Mouse (Mus musculus): ENCODE measurements around the gene Fam161a. TPM values are rescaled to one million over a fixed set of nuclear protein-coding genes. Genes with fewer than 3 reads are reported as not detected.
A peak's percentile ranks its signal among the peaks of the same experiment; 100 is the strongest.
"Not testable (repeated sequence)": the region's sequence is repeated elsewhere in the genome, so short reads cannot be mapped to it uniquely, and the experiment has no call there.

The Fam161a gene
- total RNA-seq, 2 experiments from 2014 or later = 3.1 to 4.0 TPM

GRCm38 (mm10) chr11:23047663-23048582, 40.6 kb downstream of the Fam161a start:
- no peak for DNase-seq (ENCODE audit: low spot score in 2 of 2)

GRCm38 (mm10) chr11:23049642-23050041, 42.3 kb downstream of the Fam161a start:
- DNase-seq (ENCODE audit: low spot score in 2 of 2) = no peak

DNA sequence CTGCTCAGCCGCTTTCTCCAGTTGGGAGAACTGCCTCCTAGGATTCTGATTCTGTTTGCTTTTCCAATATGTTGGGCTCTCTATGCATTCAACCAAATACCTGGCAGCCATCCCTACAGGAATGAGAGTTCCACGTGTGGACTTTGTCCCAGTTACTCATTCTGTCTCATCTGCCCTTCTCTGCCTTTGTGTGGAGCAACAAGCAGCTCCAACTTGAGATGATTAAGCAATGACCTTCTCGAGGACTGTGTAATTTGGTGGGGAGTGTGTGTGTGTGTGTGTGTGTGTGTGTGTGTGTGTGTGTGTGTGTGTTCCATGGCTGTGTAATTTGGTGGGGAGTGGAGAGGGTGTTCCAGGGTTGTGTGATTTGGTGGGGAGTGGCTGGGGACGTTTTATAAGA, 45.0 kb downstream of the Fam161a start:
- DNase-seq (ENCODE audit: low spot score in 2 of 2) = no peak

DNA sequence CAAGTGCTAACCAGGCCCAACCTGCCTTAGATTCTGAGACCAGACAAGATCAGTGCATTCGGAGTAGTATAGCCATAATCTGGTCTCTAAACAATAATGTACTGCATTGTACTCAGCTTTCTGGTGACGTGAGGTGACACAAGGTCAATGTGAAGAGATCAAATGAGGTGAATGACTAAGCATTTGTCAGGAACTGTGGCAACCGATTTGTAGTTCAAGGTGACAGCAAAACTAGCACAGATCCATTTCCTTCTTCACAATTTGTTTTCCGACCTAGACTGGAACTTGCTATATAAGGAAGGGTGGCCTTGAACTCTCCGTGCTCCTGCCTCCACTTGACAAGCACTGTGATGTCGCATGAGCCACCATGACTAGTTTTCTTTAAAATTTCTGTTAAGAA, 55.8 kb downstream of the Fam161a start:
- DNase-seq (ENCODE audit: low spot score in 2 of 2) = no peak

DNA sequence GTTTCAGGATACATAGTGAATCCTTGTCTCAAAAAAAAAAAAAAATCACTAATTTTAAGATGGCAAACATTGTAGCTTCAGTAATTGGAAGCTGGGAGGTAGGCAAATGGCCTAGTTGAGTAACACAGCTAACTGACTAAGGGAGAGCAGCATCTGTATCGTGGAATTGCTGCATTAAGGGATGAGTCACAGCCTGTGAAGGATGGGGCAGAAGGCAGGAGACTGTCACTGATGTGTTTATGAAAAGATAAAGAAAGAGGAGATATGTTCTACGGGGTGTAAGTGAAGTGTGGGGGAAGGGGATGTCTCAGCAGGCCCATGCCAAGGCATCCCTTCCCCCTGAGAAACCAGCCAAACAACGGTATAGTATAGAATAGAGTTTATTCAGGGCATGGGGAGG, 56.5 kb downstream of the Fam161a start:
- no peak for DNase-seq (ENCODE audit: low spot score in 2 of 2)

DNA sequence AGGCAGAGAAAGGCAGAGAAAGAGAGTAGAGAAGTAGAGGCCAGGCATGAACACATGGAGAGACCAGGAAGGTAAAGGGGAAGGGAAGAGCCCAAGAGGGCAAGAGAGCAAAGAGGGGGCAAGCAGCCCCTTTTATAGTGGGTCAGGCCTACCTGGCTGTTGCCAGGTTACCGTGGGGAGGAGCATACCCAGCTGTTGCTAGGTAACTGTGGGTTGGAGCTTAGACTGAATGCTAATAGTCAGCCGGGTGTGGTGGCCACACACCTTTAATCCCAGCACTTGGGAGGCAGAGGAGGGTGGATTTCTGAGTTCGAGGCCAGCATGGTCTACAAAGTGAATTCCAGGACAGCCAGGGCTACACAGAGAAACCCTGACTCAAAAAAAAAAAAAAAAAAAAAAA, 56.9 kb downstream of the Fam161a start:
- not testable (repeated sequence) for DNase-seq (ENCODE audit: low spot score in 2 of 2)

- no peak for DNase-seq (ENCODE audit: low spot score in 2 of 2)
Observed at GRCm38 (mm10) chr11:23065167-23065668, 57.9 kb downstream of the Fam161a start.

- peak; percentile 63 to 81 for DNase-seq (ENCODE audit: low spot score in 2 of 2)
Observed at GRCm38 (mm10) chr11:23067395-23068136, 60.2 kb downstream of the Fam161a start.

- DNase-seq (ENCODE audit: low spot score in 2 of 2) = no peak
Observed at GRCm38 (mm10) chr11:23068201-23068600, 60.9 kb downstream of the Fam161a start.

GRCm38 (mm10) chr11:23068986-23069385, 61.7 kb downstream of the Fam161a start:
- not testable (repeated sequence) for DNase-seq (ENCODE audit: low spot score in 2 of 2)

- DNase-seq (ENCODE audit: low spot score in 2 of 2) = no peak
Observed at GRCm38 (mm10) chr11:23074841-23075240, 67.5 kb downstream of the Fam161a start.

DNA sequence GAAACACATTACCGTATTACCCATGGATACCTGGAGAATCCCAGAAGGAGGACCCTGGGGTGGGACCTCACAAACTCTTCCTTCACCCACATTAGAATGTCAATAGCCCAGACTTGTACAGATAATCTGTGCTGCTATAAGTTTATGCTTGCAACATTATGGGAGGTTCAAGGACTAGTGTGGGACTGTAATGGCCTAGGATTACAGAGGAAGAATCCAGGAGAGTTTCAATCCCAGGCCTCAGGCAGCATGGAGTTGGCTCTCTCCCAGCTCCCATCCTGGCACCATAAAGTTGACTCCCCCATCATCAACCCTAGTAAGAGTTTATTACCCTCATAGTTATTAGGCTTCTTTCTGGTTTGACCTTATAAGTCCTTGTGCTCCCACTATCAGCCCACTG, 71.2 kb downstream of the Fam161a start:
- DNase-seq (ENCODE audit: low spot score in 2 of 2) = no peak

Other genes starting within 250 kb of the Fam161a start
- 1 to 10 TPM; 6.3 to 8.8 TPM for gene B3gnt2, start 146.6 kb upstream of the Fam161a start, total RNA-seq (2021)
- 10 to 100 TPM in 1 of 2 experiments, 1 to 10 TPM in 1; 9.2 to 11.4 TPM for gene Zrsr1, start 35.5 kb upstream of the Fam161a start, total RNA-seq (2021)
- 1 to 10 TPM; 5.5 to 6.5 TPM for gene Gm28048, start 25.4 kb upstream of the Fam161a start, total RNA-seq (2021)
- gene Commd1, start 25.1 kb upstream of the Fam161a start, total RNA-seq (2021) = 100 to 1,000 TPM; 139 to 159 TPM
- 100 to 1,000 TPM; 146 to 158 TPM for gene Cct4, start 17.0 kb upstream of the Fam161a start, total RNA-seq (2021)
- gene Xpo1, start 248.5 kb downstream of the Fam161a start, total RNA-seq (2021) = 10 to 100 TPM; 66.9 to 71.4 TPM